Mouse (Mus musculus): ENCODE data around the gene Ing4. TPM values are rescaled to one million over a fixed set of nuclear protein-coding genes. Genes with fewer than 3 reads are reported as not detected.
A peak's percentile ranks its signal among the peaks of the same experiment; 100 is the strongest.

Gene Ing4
- 28.6 and 31.8 TPM in 2 replicates for polyA plus RNA-seq (2015; fragmentation: Nextera tagmentation; extraction: Ambion mirVana)

- no peaks in the 10 kb centered on the region for H3K27me3 ChIP-seq
- H3K4me2 ChIP-seq = peak within 1 kb of the TSS; percentile 84
- H3K27ac ChIP-seq = peak within 1 kb of the TSS; percentile 71
- H3K4me3 ChIP-seq (replicated peaks) = peak within 1 kb of the TSS; percentile 75
- peaks cover 40% of the 10 kb centered on the region for H3K4me1 ChIP-seq (replicated peaks)
- H3K36me3 ChIP-seq = peaks cover 52% of the 10 kb centered on the region
- no peaks in the 10 kb centered on the region for H3K9me3 ChIP-seq (replicated peaks)
- ATAC-seq (ENCODE audit: low read depth) (peak; percentile 94), DNase-seq (peak; percentile 83)
- peak within 1 kb of the TSS; percentile 75 for H3K9ac ChIP-seq
- WGBS (ENCODE audit: insufficient replicate concordance) = under 1% methylated on average over 26 of the region's 26 CpGs
Measured at GRCm38 (mm10) chr6:125039533-125040153, at the start of gene Ing4. Gene Ing4, plus strand, starts transcription at chr6:125039760.

GRCm38 (mm10) chr6:124992241-124992640 is 47.3 kb upstream of the Ing4 start:
- 63% methylated on average over 4 of the region's 4 CpGs for WGBS (ENCODE audit: insufficient replicate concordance)
- peaks cover 67% of the 10 kb centered on the region for H3K27me3 ChIP-seq
- no peak overlapping the region for H3K27ac ChIP-seq
- 0 out of 2 replicates have a peak, but pooled peaks cover 8% of the 10 kb centered on the region for H3K9me3 ChIP-seq (replicated peaks)
- H3K4me3 ChIP-seq (replicated peaks) = no peak overlapping the region
- no peak overlapping the region for H3K4me2 ChIP-seq
- no peak overlapping the region for H3K9ac ChIP-seq
- H3K36me3 ChIP-seq = no peaks in the 10 kb centered on the region
- peaks cover 7% of the 10 kb centered on the region for H3K4me1 ChIP-seq (replicated peaks)
- ATAC-seq (ENCODE audit: low read depth) = no peak
- no peak for DNase-seq

- no peak overlapping the region for H3K27ac ChIP-seq
- H3K4me1 ChIP-seq (replicated peaks) = peaks cover 9% of the 10 kb centered on the region
- no peak for DNase-seq
- H3K36me3 ChIP-seq = no peaks in the 10 kb centered on the region
- peaks cover 75% of the 10 kb centered on the region for H3K27me3 ChIP-seq
- ATAC-seq (ENCODE audit: low read depth) = no peak
- H3K4me3 ChIP-seq (replicated peaks) = no peak overlapping the region
- 0 out of 2 replicates have a peak, but pooled peaks cover 8% of the 10 kb centered on the region for H3K9me3 ChIP-seq (replicated peaks)
- 73% methylated on average over 9 of the region's 9 CpGs for WGBS (ENCODE audit: insufficient replicate concordance)
- H3K4me2 ChIP-seq = no peak overlapping the region
- H3K9ac ChIP-seq = no peak overlapping the region
Measured at GRCm38 (mm10) chr6:124993365-124993764, 46.2 kb upstream of the Ing4 start.

DNA sequence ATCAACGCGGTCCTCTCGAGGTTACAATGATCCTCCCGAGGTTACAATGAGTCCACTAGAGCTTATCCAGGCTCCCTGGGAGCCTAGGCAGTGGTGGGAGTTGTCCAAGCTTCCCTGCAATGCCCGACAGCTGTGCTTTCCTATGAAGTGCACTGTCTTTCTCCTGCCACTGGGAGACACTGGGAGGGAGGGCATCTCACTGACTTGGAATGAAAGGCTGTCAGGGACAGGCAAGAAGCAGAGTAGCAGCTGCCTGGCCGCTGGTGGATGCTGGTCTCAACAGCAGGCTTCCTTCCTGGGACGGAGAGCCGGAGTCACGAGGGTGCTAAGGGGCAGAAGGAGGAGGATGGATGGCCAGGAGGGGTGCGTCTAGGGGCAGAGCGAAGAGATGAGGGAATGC is 45.7 kb upstream of the Ing4 start:
- no peak overlapping the region for H3K9ac ChIP-seq
- WGBS (ENCODE audit: insufficient replicate concordance) = 25% methylated on average over 11 of the region's 11 CpGs
- no peaks in the 10 kb centered on the region for H3K36me3 ChIP-seq
- DNase-seq (no peak), ATAC-seq (ENCODE audit: low read depth) (no peak)
- H3K4me3 ChIP-seq (replicated peaks) = no peak overlapping the region
- no peak overlapping the region for H3K27ac ChIP-seq
- H3K9me3 ChIP-seq (replicated peaks) = 0 out of 2 replicates have a peak, but pooled peaks cover 8% of the 10 kb centered on the region
- peaks cover 9% of the 10 kb centered on the region for H3K4me1 ChIP-seq (replicated peaks)
- H3K27me3 ChIP-seq = peaks cover 81% of the 10 kb centered on the region
- H3K4me2 ChIP-seq = no peak overlapping the region

DNA sequence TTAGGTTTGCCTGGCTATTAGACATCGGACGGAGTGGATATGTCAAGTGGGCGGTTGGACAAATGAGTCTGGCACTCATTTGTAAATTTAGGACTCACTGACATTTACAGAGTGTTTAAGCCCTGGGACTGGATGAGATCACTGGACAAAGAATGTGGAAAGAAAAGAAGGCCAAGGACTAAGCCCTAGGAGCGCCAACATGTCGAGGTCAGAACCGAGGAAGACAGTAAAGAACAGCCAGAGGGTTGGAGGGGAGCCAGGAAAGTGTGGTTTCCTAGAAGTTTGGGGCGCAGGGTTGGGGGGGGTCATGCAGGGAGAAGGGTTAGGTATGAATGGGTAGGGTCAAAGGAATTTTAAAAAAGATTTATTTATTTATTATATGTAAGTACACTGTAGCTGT is 44.3 kb upstream of the Ing4 start:
- Histone ChIP-seq H3K4me3 (replicated peaks) (no peak overlapping the region), H3K36me3 (no peaks in the 10 kb centered on the region), H3K27ac (no peak overlapping the region), H3K9ac (no peak overlapping the region), H3K9me3 (replicated peaks) (0 out of 2 replicates have a peak, but pooled peaks cover 1% of the 10 kb centered on the region), H3K4me1 (replicated peaks) (peaks cover 9% of the 10 kb centered on the region), H3K4me2 (no peak overlapping the region), H3K27me3 (peaks cover 94% of the 10 kb centered on the region)
- DNase-seq = no peak
- 73% methylated on average over 7 of the region's 7 CpGs for WGBS (ENCODE audit: insufficient replicate concordance)
- ATAC-seq (ENCODE audit: low read depth) = no peak

- Histone ChIP-seq H3K4me1 (replicated peaks) (peaks cover 9% of the 10 kb centered on the region), H3K4me3 (replicated peaks) (no peak overlapping the region), H3K27ac (no peak overlapping the region), H3K36me3 (no peaks in the 10 kb centered on the region), H3K27me3 (peaks cover 100% of the 10 kb centered on the region), H3K9ac (no peak overlapping the region), H3K9me3 (replicated peaks) (no peaks in the 10 kb centered on the region), H3K4me2 (no peak overlapping the region)
- ATAC-seq (ENCODE audit: low read depth) (no peak), DNase-seq (no peak)
- WGBS (ENCODE audit: insufficient replicate concordance) = 38% methylated on average over 8 of the region's 8 CpGs
Measured at GRCm38 (mm10) chr6:124995831-124996403, 43.6 kb upstream of the Ing4 start.

DNA sequence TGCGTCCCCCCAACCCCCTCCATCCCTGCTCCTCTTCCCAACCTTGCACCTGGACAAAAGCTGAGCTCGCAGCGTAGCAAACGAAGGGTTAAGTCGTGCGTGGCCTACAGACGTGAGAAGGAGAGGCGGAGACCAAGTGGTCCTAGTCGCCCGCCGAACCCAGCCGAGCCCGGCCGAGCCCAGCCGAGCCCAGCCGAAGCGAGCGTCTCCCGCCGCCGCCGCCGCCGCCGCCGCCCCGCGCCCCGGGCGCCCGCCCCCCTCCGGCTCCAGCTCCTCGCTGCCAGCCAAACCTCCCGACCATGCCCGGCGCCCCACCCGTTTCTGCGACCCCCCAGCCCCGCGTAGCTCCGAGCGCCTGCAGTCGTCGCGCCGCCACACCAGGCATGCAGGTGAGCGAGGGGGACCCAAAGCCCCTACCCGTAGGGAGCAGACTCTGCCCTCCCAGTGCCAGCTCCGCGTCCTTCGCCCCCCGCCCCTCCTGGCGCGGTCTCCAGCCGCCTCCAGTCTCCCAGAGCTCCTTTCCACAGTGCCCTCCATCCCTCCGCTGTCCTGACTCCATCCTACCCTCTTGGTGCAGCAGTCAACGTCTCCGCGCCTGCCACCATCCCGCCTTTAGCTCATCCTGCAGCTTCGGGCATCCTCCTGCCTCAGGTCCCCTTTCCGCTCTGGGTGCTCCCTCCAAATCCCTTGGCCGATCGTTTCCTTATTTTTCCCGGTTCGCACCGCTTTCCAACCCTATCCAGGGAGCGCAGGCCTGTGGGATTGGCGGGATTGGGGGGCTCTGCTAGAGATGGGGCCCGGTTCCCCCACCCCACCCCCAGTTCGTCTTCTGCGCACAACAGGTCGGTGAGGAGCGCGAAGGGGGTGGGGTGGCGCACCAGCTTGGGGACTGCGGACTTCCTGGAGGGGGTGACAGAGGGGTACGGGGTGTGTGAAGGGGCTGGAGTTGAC is 42.7 kb upstream of the Ing4 start, which contains the start of gene Pianp:
Gene Pianp (plus strand): TSS at position 144 of the 951 bp plus-strand sequence.
- no peak within 1 kb of the TSS for H3K9ac ChIP-seq
- peak within 1 kb of the TSS; percentile 72 for H3K4me2 ChIP-seq
- H3K27ac ChIP-seq = no peak within 1 kb of the TSS
- WGBS (ENCODE audit: insufficient replicate concordance) = 1% methylated on average over 65 of the region's 78 CpGs
- DNase-seq (peak; percentile 30), ATAC-seq (ENCODE audit: low read depth) (peak; percentile 44)
- H3K4me3 ChIP-seq (replicated peaks) = peak within 1 kb of the TSS; percentile 49
- H3K9me3 ChIP-seq (replicated peaks) = no peaks in the 10 kb centered on the region
- H3K27me3 ChIP-seq = peaks cover 100% of the 10 kb centered on the region
- no peaks in the 10 kb centered on the region for H3K36me3 ChIP-seq
- H3K4me1 ChIP-seq (replicated peaks) = peaks cover 9% of the 10 kb centered on the region

GRCm38 (mm10) chr6:124998066-124998465 is 41.5 kb upstream of the Ing4 start:
- DNase-seq = no peak
- no peak overlapping the region for H3K9ac ChIP-seq
- no peaks in the 10 kb centered on the region for H3K9me3 ChIP-seq (replicated peaks)
- no peak overlapping the region for H3K27ac ChIP-seq
- H3K36me3 ChIP-seq = no peaks in the 10 kb centered on the region
- 11% methylated on average over 8 of the region's 8 CpGs for WGBS (ENCODE audit: insufficient replicate concordance)
- no peak overlapping the region for H3K4me3 ChIP-seq (replicated peaks)
- H3K4me1 ChIP-seq (replicated peaks) = peaks cover 9% of the 10 kb centered on the region
- peaks cover 100% of the 10 kb centered on the region for H3K27me3 ChIP-seq
- no peak for ATAC-seq (ENCODE audit: low read depth)
- H3K4me2 ChIP-seq = no peak overlapping the region

GRCm38 (mm10) chr6:124999091-124999490 is 40.5 kb upstream of the Ing4 start:
- Histone ChIP-seq H3K4me2 (no peak overlapping the region), H3K27ac (no peak overlapping the region), H3K9me3 (replicated peaks) (no peaks in the 10 kb centered on the region), H3K36me3 (no peaks in the 10 kb centered on the region), H3K27me3 (peaks cover 98% of the 10 kb centered on the region), H3K4me3 (replicated peaks) (no peak overlapping the region), H3K4me1 (replicated peaks) (peaks cover 9% of the 10 kb centered on the region), H3K9ac (no peak overlapping the region)
- ATAC-seq (ENCODE audit: low read depth) (no peak), DNase-seq (no peak)
- 51% methylated on average over 13 of the region's 14 CpGs for WGBS (ENCODE audit: insufficient replicate concordance)

DNA sequence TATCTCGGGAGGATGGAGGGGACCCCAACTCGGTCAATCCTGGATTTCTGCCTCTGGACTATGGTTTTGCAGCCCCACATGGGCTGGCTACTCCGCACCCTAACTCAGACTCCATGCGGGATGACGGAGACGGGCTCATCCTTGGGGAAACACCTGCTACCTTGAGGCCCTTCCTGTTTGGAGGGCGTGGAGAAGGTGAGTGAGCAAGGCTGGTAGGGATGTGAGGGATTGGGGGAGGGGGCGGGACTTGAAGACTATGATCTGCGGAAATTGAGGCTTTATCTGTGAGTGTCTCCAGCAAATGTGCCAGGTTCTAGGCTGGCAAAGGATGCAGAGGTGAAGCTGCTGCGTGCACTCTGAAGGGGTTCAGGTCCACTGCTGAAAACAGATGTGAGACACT is 40.0 kb upstream of the Ing4 start:
- no peak overlapping the region for H3K9ac ChIP-seq
- H3K27me3 ChIP-seq = peaks cover 97% of the 10 kb centered on the region
- H3K4me1 ChIP-seq (replicated peaks) = peaks cover 9% of the 10 kb centered on the region
- ATAC-seq (ENCODE audit: low read depth) (no peak), DNase-seq (no peak)
- H3K36me3 ChIP-seq = no peaks in the 10 kb centered on the region
- no peak overlapping the region for H3K4me2 ChIP-seq
- no peak overlapping the region for H3K4me3 ChIP-seq (replicated peaks)
- H3K9me3 ChIP-seq (replicated peaks) = no peaks in the 10 kb centered on the region
- 37% methylated on average over 10 of the region's 10 CpGs for WGBS (ENCODE audit: insufficient replicate concordance)
- H3K27ac ChIP-seq = no peak overlapping the region

DNA sequence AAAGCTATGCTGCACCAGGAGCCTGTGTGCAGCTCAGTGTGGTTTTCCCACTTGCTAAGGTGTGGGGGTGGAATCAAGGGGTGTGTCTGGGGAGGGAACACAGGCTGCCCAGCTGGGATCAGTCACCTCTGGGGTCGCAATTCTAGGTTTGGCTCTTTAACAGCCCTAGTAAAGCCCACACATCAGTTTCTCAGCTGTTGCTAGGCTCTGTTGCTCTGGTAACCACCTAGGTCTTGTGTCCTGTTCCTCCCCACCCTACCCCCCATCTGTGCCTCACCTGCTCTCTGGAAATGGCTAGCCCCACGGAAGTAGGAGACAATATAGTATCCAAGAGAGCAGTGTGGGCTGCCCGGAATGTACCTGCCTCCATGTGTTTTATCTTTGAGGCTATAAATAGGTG is 35.9 kb upstream of the Ing4 start:
- no peak for DNase-seq
- Histone ChIP-seq H3K27me3 (peaks cover 62% of the 10 kb centered on the region), H3K27ac (no peak overlapping the region), H3K9me3 (replicated peaks) (no peaks in the 10 kb centered on the region), H3K4me2 (no peak overlapping the region), H3K4me3 (replicated peaks) (no peak overlapping the region), H3K4me1 (replicated peaks) (peaks cover 16% of the 10 kb centered on the region), H3K9ac (no peak overlapping the region), H3K36me3 (no peaks in the 10 kb centered on the region)
- WGBS (ENCODE audit: insufficient replicate concordance) = 34% methylated on average over 3 of the region's 3 CpGs
- no peak for ATAC-seq (ENCODE audit: low read depth)
